Mouse (Mus musculus): ENCODE data around the gene Galnt7. TPM values are rescaled to one million over a fixed set of nuclear protein-coding genes. Genes with fewer than 3 reads are reported as not detected.
A peak's percentile ranks its signal among the peaks of the same experiment; 100 is the strongest.
"Not testable (repeated sequence)": the region's sequence is repeated elsewhere in the genome, so short reads cannot be mapped to it uniquely, and the experiment has no call there.

The Galnt7 gene
- total RNA-seq, 2 experiments from 2014 or later = 15.5 to 17.9 TPM

DNA sequence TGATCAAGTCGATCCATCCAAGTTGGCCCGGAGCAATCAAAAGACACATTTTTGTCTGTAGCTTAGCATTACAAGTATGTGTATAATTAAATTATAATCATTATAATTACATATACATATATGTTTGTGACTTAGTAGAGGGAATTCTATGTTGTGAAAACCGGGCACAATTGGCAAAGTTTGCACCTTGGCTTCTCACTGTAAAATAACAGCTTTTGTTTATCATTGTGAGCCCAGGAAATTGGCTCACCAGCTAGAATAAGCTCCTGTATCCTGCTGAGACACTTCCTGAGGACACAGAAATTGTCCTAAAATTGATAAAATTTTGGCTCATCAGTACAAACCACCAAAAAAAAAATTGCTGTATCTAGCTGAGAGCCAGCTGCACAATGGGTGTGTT lies 106.4 kb downstream of the Galnt7 start:
- ATAC-seq (replicated peaks; ENCODE audit: poor library complexity) = no peak

DNA sequence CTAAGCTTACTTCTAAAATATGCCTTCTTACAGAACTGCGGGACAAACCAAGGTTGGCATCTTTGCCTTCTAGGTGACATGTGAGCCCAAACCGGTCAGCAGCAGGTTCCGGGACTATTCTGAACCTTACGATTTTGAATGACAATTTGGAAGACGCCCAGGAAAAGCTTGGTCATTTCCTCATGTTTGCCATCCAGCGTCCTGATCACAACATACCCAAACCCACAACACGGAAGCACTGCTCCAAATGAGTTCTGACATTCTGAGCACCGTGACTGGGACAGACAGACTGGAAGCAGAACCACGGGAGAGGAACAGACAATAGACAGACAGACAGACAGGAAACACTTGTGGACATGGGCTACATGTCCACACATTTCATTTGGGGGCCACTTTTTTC lies 111.4 kb downstream of the Galnt7 start:
- ATAC-seq (replicated peaks; ENCODE audit: poor library complexity) = peak; percentile 58

DNA sequence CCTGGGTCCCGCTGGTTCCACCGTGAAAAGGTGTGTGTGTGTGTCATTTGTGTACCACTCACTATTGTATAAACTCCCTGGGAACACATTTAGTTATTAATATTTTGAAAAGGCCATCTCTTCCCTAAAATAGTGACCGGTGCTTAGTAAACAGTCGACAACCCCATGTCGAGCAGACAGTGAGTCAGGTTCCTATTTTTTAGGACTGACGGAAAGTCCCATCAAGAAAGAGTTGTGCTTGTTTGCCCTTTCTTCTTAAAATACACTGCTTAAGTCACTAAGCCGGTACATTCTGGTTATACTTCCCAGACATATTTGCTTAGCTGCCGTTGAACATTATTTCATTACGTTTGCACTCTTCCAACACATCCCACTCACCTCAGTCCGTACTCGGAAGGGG lies 111.9 kb downstream of the Galnt7 start:
- no peak for ATAC-seq (replicated peaks; ENCODE audit: poor library complexity)

DNA sequence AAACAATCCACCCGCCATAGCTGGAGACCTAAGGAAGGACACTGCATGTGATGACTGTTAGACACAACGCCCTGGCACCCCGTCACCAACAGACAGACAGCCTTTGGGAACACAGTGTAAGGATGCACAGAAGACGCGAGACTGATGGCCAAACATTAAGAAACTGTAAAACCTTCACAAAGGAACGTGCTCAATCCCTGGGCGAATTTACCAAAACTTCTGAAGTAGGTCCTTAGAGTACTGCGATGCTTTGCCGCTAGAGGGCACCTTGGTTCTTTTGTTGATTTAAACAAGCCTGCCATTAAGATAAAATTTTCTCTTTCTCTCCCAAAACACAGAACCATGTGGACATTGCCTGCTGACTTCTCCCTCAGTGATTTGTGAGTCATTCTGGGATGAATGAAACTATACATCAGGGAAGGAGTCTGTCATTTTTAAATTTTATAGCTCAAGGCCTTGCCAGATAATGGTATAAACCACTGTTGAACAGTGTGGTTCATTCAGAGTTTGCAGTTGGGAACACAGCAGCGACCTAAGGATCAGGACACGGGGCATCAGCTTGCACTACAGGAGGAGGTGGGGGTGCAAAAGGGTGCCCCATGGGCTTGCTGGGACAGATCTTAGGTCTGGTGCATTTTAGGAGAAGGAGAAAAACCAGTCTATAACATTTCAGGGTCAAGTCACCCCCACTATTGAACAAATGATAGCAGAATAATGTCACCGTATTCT lies 112.6 kb downstream of the Galnt7 start:
- ATAC-seq (replicated peaks; ENCODE audit: poor library complexity) = peak; percentile 77

DNA sequence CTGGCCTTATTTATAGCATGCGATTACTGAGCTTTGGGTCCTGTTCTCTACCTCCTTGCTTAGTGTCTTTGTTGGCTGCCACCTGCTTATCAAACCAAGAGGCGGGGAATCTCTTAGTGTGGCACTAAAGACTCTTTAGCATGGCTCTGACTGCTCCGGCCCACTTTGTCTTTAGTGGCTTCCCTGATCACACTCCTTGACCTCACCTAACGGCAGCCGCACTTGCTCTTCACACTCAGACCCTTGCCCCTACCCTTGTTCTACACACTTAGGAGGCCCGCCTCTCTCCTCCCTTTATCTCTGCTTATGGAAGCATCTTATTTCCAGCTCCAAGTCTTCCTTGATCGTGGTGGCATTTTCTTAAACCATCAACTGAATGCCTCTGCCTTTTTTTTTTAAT lies 114.2 kb downstream of the Galnt7 start:
- no peak for ATAC-seq (replicated peaks; ENCODE audit: poor library complexity)

DNA sequence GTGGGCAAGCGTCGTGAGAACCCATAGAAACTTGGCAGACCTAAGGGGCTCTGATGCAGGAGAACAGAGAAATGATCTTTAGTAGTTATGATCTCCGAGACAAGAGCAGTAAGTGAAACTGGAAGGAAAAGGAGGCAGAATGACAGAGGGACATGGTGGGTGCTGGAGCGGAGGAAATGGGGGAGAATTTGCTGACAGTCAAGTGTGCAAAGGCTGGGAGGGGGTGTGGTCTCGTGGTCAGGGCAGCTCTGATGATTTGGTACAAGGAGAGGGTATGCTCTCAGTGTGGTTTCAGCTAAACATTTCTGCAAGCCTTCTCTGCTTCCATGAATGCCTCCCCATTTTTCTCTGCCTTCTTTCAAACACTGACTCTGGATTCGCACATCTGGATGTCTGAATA lies 116.7 kb downstream of the Galnt7 start:
- ATAC-seq (replicated peaks; ENCODE audit: poor library complexity) = 0 out of 2 replicates have a peak, but pooled peaks have one; percentile 28

DNA sequence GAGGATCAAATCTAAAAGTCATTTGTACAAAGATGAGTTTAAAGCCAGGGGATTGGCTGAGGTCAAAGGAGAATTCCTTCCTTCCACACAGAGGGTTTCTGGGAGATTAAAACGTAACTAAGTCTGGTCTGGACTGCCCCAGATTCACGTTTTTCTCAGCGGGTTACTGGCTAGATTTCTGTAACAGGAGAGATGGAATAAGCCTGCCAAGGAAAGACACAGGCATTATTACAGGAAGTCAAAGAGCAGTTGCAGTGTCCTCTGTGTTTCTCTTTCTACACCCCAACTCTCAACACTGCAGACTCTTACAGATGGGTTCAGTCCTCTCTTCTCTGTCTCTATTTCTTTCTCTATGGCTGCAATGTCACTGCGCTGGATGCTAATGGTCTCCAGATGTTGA lies 118.3 kb downstream of the Galnt7 start:
- ATAC-seq (replicated peaks; ENCODE audit: poor library complexity) = no peak

DNA sequence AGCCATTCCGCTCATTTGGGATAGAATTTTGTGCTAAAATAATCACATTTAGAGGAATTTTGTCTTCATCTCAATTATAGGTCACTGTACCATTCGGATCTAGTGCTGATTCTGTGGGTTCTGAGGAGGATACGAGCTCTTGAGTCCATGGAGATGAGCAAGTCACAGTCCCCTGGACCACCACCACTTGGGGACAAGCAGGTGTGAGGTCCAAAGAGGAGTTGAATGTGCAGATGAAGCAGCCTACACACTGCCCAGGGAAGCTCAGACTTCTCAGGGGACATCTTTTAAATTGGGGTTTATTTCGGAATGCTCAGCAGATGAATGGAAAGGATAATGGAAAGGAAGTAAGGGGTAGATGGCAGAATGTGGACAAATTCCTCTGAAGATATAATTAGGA lies 119.7 kb downstream of the Galnt7 start:
- no peak for ATAC-seq (replicated peaks; ENCODE audit: poor library complexity)

DNA sequence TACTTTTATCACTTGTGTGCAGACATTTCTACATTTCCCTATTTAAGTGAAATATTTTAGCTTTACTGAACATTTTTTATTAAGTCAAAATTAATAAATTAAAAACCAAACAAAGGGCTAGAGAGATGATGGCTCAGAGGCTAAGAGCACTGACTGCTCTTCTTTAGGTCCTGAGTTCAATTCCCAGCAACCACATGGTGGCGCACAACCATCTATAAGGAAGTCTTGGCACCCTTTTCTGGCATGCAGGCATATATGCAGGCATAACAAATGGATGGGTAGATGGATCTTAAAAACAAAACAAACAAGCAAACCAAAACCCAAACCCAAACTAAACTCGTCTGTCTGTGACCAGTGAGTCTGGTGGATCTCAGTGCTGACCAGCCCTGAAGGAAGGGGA lies 120.6 kb downstream of the Galnt7 start:
- no peak for ATAC-seq (replicated peaks; ENCODE audit: poor library complexity)

DNA sequence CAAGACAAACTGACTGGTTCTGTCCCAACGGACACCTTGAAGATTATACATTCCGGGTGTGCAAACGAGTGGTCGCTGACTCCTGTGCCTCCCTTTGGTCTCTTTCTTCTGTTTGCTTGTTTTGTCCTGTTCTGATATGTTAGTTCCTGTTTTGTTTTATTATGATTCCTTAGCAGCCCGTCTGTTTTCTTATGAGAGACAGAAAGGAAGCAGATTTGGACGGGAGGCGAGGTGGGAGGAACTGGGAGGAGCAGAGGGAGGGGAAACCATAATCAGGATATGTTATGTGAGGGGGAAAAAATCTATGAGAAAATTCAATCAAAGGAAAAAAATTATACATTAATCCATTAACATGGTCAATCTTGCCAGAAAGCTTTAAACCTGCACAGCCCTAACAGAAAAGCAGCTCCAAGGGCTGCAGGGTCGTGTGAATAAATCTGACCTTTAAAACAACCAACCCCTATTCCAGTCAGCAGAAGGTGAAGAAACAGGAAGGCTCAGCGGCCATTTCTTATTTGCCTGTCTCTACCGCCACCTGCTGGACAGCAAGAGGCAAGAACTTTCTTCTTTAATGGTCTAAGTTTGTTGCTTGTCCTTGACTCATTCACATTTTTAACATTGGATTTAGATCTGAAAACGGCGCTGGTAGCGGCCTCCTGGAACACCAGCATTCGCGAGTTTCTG lies 122.0 kb downstream of the Galnt7 start:
- peak; percentile 94 for ATAC-seq (replicated peaks; ENCODE audit: poor library complexity)

DNA sequence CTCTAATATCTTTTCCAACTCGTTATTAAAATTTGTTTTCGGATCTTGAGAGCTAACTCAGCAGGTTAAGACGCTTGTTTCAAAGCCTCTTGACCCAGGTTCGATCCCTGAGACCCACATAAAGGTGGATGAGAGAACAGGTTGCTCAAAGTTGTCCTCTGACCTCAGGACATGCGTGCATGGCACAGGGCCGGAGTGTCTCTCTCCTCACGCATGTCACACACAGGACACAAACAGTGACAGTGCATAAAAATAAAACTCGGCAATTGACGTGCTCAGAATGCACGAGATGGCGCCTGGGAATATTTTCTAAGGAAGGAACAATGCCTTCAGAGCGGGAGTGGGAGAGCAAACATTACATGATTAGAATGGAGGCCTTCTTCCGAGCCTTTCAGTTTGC lies 122.6 kb downstream of the Galnt7 start:
- ATAC-seq (replicated peaks; ENCODE audit: poor library complexity) = no peak

DNA sequence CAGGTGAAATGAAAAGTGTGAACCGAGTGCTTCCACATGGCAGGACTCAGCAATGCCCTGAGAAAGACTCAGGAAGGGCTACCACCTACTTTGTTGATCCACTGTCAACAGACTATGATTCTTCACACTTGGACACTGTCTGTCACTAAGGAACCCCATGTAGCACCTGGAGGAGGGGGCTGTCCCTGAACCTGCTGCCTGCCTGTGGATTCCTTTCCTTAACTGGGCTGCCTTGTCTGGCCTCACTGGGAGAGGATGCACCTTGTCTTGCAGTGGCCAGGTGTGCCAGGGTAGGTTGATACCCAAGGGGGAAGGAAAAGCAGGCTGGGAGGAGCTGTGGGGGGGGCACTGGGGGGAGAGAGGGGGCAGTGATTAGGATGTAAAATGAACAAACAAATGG lies 124.8 kb downstream of the Galnt7 start:
- ATAC-seq (replicated peaks; ENCODE audit: poor library complexity) = no peak

DNA sequence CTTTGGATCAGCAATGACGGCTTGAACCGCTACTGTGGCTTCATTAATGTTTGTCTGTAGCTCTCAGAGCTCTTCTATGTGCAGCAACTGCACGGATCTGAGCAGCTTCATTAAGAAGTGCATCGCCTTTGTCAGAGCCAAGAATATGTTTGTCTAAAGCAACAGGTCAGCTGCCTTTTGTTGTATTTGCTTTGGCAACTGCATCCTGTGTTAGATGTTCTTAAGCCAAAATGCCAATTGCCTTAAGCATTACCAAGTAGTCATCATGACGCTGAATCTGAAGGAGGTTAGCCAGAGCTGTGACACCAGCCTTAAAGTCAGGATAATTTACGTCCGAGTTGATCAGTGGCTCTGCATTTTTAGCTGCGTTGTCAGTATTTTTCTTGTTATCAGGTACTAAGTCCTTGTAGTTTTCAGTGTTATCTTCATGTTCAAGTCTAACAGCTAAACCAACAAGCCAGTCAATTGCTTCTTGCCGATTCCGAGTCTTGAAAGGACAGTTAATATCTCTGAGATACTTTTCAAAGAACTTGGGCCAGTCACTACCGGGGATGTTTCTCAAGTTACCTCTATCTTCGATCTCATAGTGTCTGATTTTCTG lies 132.5 kb downstream of the Galnt7 start:
- ATAC-seq (replicated peaks; ENCODE audit: poor library complexity) = peak; percentile 73

DNA sequence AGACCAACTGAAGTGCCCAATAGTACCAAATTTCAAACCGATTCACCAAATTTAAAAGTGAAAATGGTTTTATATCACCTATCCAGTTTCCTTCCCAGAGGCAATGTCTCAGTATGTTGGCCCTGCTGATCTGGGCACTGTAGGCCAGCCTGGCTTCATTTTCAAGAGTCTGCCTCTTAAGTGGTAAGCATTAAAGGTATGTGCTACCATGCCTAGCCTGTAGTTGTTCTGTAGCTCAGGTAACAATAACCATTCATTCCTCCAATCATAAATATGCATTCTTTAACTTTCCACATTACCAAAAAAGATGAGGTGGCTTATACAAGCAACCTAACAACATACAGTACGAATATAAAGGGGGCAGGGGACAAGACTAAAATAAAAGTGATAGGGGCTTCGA lies 135.1 kb downstream of the Galnt7 start:
- ATAC-seq (replicated peaks; ENCODE audit: poor library complexity) = 0 out of 2 replicates have a peak, but pooled peaks have one; percentile 16

DNA sequence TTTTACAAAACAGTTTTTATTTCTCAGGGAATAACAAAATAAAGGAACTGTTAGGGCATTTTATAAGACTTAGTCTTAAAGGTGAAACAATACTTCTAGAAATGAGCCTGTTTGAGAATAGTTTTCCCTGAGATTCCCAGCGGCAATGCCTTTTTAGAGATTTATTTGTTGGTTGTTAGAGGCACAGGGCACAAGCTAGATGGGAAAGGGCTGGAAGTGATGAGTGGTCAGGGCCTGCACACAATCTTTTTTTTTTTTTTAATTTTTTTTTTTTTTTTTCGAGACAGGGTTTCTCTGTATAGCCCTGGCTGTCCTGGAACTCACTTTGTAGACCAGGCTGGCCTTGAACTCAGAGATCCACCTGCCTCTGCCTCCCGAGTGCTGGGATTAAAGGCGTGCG lies 136.1 kb downstream of the Galnt7 start:
- ATAC-seq (replicated peaks; ENCODE audit: poor library complexity) = not testable (repeated sequence)

DNA sequence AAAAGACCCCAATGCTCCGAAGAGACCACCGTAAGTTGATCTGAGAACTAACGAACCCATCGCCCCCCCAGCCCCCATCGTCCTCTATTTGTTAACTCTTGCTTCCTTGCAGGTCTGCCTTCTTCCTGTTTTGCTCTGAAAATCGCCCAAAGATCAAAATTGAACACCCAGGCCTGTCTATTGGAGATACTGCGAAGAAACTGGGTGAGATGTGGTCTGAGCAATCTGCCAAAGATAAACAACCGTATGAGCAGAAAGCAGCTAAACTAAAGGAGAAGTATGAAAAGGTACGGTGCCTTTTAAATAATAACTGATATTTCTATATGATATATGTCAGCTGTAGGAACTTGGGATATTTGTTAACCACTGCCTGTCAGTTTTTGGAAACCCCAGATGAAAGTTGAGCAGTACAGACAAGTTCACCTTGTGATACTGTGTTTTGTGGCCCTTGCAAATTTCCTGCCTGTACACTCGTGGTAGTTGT lies 139.6 kb downstream of the Galnt7 start:
- not testable (repeated sequence) for ATAC-seq (replicated peaks; ENCODE audit: poor library complexity)

DNA sequence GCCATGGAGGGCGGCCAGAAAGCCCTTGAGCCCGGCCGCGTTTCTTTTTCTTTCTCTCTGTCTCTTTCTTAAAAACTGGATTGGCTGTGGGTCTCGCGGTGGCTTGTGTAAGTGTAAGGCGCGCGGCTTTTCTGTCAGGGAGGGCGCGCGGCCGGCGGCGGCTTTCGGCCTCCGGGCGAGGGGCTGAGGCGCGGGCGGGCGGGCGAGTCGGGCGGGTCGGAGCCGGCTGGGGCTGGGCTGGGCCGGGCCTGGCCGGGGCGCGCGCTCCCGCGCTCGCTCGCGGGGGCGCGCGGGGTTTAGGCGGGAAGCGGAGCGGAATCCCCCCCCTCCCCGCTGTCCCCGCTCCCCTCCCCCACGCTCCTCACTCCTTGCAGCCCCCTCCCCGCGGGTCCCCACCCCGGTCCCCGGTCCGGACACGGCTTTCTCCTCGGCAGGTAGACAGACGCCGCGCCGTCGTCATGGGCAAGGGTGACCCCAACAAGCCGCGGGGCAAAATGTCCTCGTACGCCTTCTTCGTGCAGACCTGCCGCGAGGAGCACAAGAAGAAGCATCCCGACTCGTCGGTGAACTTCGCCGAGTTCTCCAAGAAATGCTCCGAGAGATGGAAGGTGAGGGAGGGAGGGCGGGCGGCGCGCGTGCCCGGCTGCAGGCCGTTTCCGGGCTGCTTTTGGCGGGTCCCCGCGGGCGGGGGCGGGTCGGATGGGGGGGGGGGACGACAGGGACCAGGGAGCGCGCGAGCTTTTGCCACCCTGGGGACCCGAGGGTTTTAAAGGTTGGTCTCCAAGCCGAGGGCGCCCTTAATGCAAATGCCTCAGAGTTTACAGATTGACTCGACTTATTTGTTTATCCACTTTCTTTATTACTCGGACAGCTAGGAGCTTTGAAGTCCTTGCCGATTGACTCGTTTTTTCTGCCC lies 140.4 kb downstream of the Galnt7 start:
- no peak; the same call in 1 of the 2 replicates for ATAC-seq (replicated peaks; ENCODE audit: poor library complexity)

DNA sequence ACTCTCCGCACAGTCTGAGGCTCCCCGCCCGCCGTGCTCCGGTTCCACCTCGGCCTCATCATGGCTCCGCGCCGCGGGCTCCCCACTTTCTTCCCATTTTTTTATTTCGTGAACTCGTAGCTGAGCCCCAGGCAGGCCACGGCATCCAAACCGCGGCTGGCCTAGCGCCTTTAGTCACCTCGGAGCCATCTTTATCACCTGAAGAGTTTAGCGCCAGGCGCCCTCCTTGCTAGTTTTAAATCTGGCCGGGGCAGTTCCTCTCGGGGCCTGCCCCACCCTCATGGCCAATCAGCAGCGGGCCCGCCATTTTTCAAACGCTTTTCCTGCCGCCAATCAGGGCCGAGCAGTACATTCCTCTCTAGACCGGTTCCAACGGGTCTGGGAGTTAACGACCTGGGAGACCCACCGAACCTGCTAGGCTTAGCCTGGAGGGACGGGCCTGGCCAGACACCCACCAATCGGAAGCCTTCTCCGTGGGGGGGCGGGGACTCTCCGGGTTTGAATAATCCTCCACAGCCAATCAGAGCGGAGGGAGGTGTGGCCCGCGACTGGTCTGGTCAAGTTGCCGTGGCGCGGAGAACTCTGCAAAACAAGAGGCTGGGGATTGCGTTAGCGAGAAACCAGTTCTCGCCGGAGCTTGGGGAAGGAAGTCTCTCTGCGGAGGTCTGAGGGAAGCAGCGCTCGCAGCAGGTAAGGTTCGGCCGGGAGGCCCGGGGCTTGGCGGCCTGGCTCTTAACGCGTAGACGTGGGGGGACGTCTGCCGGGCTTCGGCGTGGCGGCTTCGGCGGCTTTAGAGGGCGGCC lies 141.3 kb downstream of the Galnt7 start, which contains the start of gene Hmgb2:
Gene Hmgb2, plus strand, starts transcription at position 592 of the 803 bp plus-strand sequence.
- peak; percentile 90 for ATAC-seq (replicated peaks; ENCODE audit: poor library complexity)

DNA sequence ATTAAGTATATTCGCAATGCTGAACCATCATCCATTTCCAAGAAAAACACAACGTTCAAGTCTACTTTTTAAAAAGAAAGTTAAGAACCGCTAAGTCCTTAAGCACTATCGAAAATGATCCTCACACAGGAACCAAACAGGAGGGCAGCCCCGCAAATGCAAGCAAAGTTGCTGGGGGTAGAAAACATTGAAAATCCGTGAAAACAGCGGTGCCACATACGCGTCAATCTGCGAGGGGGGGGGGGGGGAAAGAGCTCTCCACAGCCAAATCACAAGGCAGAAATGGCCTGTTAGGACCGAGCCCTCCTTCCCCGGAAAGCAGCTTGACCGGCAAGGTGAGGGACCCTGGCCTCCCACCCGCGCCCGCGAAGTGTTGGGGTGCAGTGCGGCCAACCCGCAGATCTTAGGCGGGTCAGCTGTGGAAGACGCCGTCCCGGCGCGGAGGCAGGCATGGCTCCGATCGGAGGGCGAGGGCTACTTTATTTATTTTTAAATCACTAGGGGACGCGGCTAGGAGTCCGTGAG lies 142.0 kb downstream of the Galnt7 start:
- no peak; the same call in 1 of the 2 replicates for ATAC-seq (replicated peaks; ENCODE audit: poor library complexity)

DNA sequence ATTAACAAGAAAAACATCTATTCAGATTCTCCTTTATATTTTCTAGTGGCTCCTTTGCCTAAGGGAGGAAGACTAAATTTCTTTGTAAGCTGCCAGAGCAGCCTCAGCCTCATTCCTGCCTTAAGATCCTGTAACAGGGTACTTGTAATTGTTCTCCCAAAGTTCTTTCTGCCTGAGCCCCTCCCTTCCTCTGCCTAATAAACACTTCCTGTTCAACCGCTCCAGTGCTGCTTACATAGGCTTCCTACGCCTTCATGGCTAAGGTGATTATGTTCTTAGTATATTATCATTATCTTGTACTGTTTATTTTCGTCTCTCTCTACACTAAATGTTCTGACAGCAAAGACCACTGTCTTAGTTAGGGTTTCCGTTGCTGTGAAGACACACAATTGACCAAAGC lies 144.2 kb downstream of the Galnt7 start:
- ATAC-seq (replicated peaks; ENCODE audit: poor library complexity) = no peak

All from megakaryocyte progenitor cell, adult 5-6 weeks (primary cell).